Mouse (Mus musculus): ENCODE results near the gene Fcrl5.

- TF ChIP-seq GATA1 (IDR thresholded peaks at IDR 0.05; ENCODE audit: borderline replicate concordance, low read length) (no peak), CTCF (IDR thresholded peaks at IDR 0.05; ENCODE audit: low read depth, low read length) (no peak)
Measured at GRCm38 (mm10) chr3:87398809-87399208, 36.8 kb upstream of the Fcrl5 start.
